Mouse (Mus musculus) liver, adult 2 months (tissue): Measurements from ENCODE around the gene Dip2c.

Experiments used
- CTCF ChIP-seq: fragments of 200-500 bp; IDR thresholded peaks from 2 replicates; pipeline ENCODE4 v1.5.1; 2011; ENCODE audit warnings: low read depth, low read length, control low read depth
- POLR2A ChIP-seq: fragments of 200-500 bp; IDR thresholded peaks from 2 replicates; pipeline ENCODE4 v1.6.1; 2011; ENCODE audit warnings: low read length, control low read depth; ENCODE audit not compliant: insufficient read depth; ENCODE audit errors: extremely low read depth

- no peak for TF ChIP-seq POLR2A
- TF ChIP-seq CTCF, result no peak
Observed at GRCm38 (mm10) chr13:9445533-9446294, 169.4 kb downstream of the Dip2c start.
